9 mouse cellular contexts compared by ENCODE assay signal in the genomic region with DNA sequence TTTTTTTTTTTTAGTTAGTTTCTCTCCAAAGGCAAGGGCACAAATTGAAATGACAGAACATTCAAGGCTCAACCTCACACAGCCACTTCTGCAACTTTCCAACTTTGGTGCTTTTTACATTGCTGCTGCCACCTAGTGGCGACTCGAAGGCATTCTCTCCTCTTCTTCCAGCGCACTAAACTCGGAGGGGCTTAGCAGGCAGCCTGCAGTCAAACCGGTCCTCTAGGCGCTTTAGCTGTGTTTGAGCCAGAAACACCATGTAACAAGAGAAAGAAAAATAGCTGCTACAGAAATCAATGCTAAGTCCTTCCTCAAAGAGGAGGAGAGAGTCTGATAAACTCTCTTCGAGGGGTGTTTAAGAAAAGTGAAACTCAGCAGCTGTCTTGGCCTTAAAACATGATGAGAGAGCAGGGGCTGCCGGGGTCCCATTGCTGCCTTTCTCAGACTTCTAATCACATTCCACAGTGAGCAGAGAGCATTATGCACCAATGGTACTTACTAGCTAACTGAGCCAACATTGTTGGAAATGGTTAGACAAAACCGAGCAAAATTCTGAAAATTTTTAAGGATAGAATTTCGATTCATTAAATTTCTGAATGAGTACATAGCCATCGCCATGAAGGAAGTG.
A peak's percentile ranks its signal among the peaks of the same experiment; 100 is the strongest.
DNase-seq lines count a peak whose midpoint lies in the region; ATAC-seq lines count a peak whose summit lies in the region.
"Had no signal": no experiment of that assay in that cellular context is flagged by ENCODE, and none has a peak within 500 bp of the region (broad histone marks: within the 10 kb centered on the region; RNA-seq: fewer than 3 reads in every experiment).

No protein-coding gene starts in this region.

- WGBS in liver, embryonic 12.5 days (ENCODE audit: insufficient replicate concordance) = 36% methylated on average over 11 of the region's 11 CpGs
- WGBS in intestine, embryonic 15.5 days = 33% methylated on average over 11 of the region's 11 CpGs
- WGBS in midbrain, embryonic 16.5 days = 32% methylated on average over 11 of the region's 11 CpGs

- no peaks in the 10 kb centered on the region for H3K27me3 ChIP-seq in liver, embryonic 12.5 days (replicated peaks)
- no peaks in the 10 kb centered on the region for H3K27me3 ChIP-seq in intestine, embryonic 15.5 days (replicated peaks)
- H3K27me3 ChIP-seq in midbrain, embryonic 16.5 days (ENCODE audit: control insufficient read depth, insufficient read depth, low read depth, low read length) = no peaks in the 10 kb centered on the region
- H3K27me3 ChIP-seq: embryonic facial prominence, embryonic 15.5 days had no signal

- H3K36me3 ChIP-seq in liver, embryonic 12.5 days = no peaks in the 10 kb centered on the region
- no peaks in the 10 kb centered on the region for H3K36me3 ChIP-seq in intestine, embryonic 15.5 days
- no peaks in the 10 kb centered on the region for H3K36me3 ChIP-seq in midbrain, embryonic 16.5 days (ENCODE audit: control insufficient read depth, insufficient read depth, low read length)
- H3K36me3 ChIP-seq: embryonic facial prominence, embryonic 15.5 days had no signal

- no peaks in the 10 kb centered on the region for H3K9me3 ChIP-seq in liver, embryonic 12.5 days (replicated peaks)
- no peaks in the 10 kb centered on the region for H3K9me3 ChIP-seq in intestine, embryonic 15.5 days
- no peaks in the 10 kb centered on the region for H3K9me3 ChIP-seq in midbrain, embryonic 16.5 days (replicated peaks; ENCODE audit: control insufficient read depth, low read length, poor library complexity, severe bottlenecking)
- H3K9me3 ChIP-seq: embryonic facial prominence, embryonic 15.5 days had no signal

- ATAC-seq in liver, embryonic 12.5 days = no peak
- peak; percentile 91 for ATAC-seq in frontal cortex, adult (ENCODE audit: low TSS enrichment)
- ATAC-seq in intestine, embryonic 15.5 days = peak; percentile 79
- peak; percentile 82 for ATAC-seq in midbrain, embryonic 16.5 days

- no peak overlapping the region for H3K9ac ChIP-seq in liver, embryonic 12.5 days
- no peak overlapping the region for H3K9ac ChIP-seq in intestine, embryonic 15.5 days
- no peak overlapping the region for H3K9ac ChIP-seq in midbrain, embryonic 16.5 days (ENCODE audit: low read depth, low read length)
- H3K9ac ChIP-seq: embryonic facial prominence, embryonic 15.5 days had no signal

- H3K4me1 ChIP-seq in liver, embryonic 12.5 days = no peaks in the 10 kb centered on the region
- no peaks in the 10 kb centered on the region for H3K4me1 ChIP-seq in intestine, embryonic 15.5 days (replicated peaks)
- no peaks in the 10 kb centered on the region for H3K4me1 ChIP-seq in midbrain, embryonic 16.5 days (ENCODE audit: control insufficient read depth, insufficient read depth, low read length)
- H3K4me1 ChIP-seq: embryonic facial prominence, embryonic 15.5 days had no signal

- H3K4me3 ChIP-seq in liver, embryonic 12.5 days = no peak overlapping the region
- no peak overlapping the region for H3K4me3 ChIP-seq in intestine, embryonic 15.5 days (replicated peaks)
- no peak overlapping the region for H3K4me3 ChIP-seq in midbrain, embryonic 16.5 days (ENCODE audit: low read depth, low read length)
- H3K4me3 ChIP-seq: embryonic facial prominence, embryonic 15.5 days had no signal

- H3K27ac ChIP-seq in liver, embryonic 12.5 days = no peak overlapping the region
- no peak overlapping the region for H3K27ac ChIP-seq in intestine, embryonic 15.5 days
- no peak overlapping the region for H3K27ac ChIP-seq in midbrain, embryonic 16.5 days (ENCODE audit: low read length)
- H3K27ac ChIP-seq: embryonic facial prominence, embryonic 15.5 days had no signal

- no peak overlapping the region for H3K4me2 ChIP-seq in liver, embryonic 12.5 days
- no peak overlapping the region; the same call in 1 of the 2 replicates for H3K4me2 ChIP-seq in intestine, embryonic 15.5 days (replicated peaks)
- H3K4me2 ChIP-seq in midbrain, embryonic 16.5 days (ENCODE audit: low read length) = no peak overlapping the region
- H3K4me2 ChIP-seq: embryonic facial prominence, embryonic 15.5 days had no signal

- peak; percentile 43 for DNase-seq in liver
- peak; percentile 7 to 45 for DNase-seq in cerebellum, adult 18-20 months
- DNase-seq in left cerebral cortex, postnatal 25 days (ENCODE audit: low spot score in 2 of 2) = peak; percentile 62 to 72
- peak; percentile 76 for DNase-seq in testis, postnatal 10 days (ENCODE audit: low spot score)

- intact Hi-C loops in left cerebral cortex, postnatal 25 days (cut with DNase I) = loop anchor here (5.0 kb wide), 2 partner anchors 772 to 1077 kb away; no protein-coding TSS in a partner anchor

Comparison
In these comparisons a context has a peak if more than half of its experiments do, and no peak if none do; other contexts are left out.
1. DNase-seq: peak in every context shown above with its lines; median percentile 76 in testis, postnatal 10 days; 67 in left cerebral cortex, postnatal 25 days; 43 in liver; 26 in cerebellum, adult 18-20 months.